Mouse (Mus musculus) v-Abl transformed pro-B cells (cell line): ENCODE data around the gene Nprl3.

Experiments used
- in situ Hi-C, 2 experiments: fragments of 400-800 bp; cut with MboI; formaldehyde crosslinking; loops; one replicate each; pipeline ENCODE4 v1.15.1; 2025; ENCODE audit not compliant: unreplicated experiment in 2 of 2

Nprl3 gene

DNA sequence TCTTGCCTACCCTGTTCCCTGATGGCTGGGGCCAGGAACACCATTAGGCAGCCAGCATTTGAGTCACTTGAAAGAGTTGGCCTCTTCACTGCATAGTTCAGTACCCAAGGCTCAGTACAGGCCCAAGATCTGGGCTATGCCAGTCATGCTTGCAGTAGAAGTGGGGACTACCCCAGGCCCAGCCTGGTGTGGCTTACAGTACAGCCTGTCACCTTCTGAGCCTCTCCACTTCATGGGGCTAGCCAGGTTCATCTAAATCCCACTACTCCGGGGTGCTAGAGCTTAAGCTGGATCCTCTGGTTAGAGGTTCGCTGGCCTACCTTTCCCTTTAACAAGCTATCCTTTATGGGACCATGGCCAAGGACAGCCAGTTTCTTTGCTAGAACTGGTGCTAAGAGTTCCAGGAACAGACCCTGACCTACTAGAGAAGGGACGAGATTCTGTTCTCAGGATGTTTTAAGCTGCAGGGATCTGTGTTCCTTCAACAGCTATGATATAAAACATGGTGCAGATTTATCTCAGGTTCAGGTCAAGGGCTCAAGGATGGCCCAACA lies 39.1 kb downstream of the Nprl3 start:
- in situ Hi-C loops: no loop called here

GRCm38 (mm10) chr11:32227555-32227954 lies 40.0 kb downstream of the Nprl3 start:
- in situ Hi-C loops: no loop called here

DNA sequence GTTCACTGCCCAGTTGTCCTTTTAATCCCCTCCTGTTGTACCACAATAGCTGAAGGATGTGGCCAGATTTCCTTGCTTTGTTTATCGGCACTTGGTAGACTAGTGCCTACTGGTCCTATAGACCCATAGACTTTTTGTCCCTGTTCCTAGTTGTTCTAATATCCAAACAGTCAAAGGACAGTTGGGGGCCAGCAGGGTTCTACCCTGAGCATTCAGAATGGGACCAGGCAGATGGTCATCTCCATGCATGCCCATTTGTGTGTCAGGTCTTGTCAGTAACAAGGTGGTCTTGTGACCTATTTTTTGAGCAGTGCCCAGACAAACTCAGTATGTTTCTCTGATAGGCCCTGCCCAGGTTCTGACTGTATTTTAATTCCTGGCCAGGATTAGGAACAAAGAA lies 40.5 kb downstream of the Nprl3 start:
- in situ Hi-C loops: no loop called here

- in situ Hi-C loops: no loop called here
Measured at GRCm38 (mm10) chr11:32226124-32226871, 41.2 kb downstream of the Nprl3 start, which contains the start of gene Mpg. Gene Mpg, plus strand, starts transcription at chr11:32226505.

DNA sequence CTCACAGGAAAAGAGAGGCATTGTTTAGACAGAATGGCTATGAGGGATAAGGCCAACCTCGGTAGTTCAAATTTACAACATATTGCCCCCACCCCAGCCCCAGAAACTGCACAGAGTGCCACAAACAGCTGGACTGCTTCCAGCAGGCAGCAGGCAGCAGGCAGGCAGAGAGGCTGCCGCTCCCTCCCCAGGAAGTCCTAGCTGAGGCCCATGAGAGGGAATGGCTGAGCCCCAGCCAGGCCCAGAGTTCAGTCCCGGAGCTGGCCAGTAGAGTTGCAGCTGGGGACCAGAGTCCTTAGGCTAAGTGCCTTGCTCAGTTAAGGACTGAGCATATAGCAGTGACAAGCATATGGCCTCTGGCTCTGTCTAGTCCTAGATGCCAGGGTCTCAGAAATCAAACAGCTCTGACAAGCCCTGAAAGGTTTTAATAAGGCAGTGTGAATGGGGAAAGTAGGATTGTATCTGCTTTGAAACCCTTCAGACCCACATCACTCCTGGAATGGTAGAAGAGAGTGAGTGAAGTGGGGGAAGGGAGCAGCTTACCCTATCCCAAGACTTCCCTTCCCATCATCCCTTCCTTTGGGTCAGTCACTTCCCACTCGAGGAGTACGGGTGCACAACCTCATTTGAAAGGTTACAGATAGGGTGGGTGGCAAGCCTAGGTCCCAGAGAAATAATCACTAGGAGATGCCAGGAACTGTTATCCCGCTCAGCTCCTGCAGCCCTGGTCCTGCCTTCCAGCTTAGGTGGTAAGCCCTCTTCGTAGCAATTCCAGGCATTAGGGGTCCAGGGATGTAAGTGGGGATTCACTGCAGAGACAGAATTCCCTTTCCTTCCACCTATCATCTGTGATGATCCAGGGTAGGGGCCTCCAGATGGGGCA lies 42.0 kb downstream of the Nprl3 start:
- in situ Hi-C loops: no loop called here

- in situ Hi-C loops: loop anchor here in 1 of 2 experiments (25.0 kb wide), 1 partner anchor 413 kb away; the partner anchor contains the start of gene Fbxw11
Measured at GRCm38 (mm10) chr11:32224468-32225139, 42.9 kb downstream of the Nprl3 start.

DNA sequence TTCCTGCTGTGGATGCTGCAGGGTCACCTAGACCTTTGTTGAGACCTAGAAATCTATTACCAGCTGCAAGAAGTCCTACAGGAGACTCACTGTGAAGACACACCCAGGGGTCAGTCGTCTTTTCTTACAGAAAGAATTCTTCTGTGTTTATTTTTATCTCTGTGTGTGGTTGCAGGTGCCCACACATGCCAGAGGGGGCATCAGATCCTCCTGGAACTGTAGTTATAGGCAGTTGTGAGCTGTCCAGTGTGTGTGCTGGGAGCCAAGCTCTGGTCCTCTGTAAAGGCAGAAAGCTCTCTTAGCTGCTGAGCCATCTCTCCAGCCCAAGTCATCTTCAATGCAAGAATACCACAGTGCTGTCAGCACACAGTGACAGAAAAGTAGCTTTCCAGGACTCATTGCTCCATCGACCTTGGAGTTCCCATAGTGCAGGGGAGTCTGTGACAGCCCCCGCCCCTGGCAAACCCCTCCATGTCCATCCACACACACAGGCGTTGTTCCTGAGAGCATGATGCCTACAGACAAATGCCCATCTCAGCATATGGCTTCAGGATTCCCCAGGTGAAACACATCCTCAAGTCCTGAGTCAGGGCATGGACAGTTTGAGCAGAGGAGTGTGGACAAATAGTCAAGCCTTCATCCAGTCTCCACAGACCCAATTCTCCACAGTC lies 44.1 kb downstream of the Nprl3 start:
- in situ Hi-C loops: loop anchor here in 1 of 2 experiments (25.0 kb wide), 1 partner anchor 414 kb away; the partner anchor contains the start of gene Fbxw11

GRCm38 (mm10) chr11:32222570-32223194 lies 44.8 kb downstream of the Nprl3 start:
- in situ Hi-C loops: loop anchor here in 1 of 2 experiments (25.0 kb wide), 1 partner anchor 415 kb away; the partner anchor contains the start of gene Fbxw11

GRCm38 (mm10) chr11:32221951-32222409 lies 45.5 kb downstream of the Nprl3 start, which contains the start of gene Rhbdf1:
Gene Rhbdf1, minus strand, starts transcription at chr11:32222300.
- in situ Hi-C loops: loop anchor here in 1 of 2 experiments (25.0 kb wide), 1 partner anchor 415 kb away; the partner anchor contains the start of gene Fbxw11

DNA sequence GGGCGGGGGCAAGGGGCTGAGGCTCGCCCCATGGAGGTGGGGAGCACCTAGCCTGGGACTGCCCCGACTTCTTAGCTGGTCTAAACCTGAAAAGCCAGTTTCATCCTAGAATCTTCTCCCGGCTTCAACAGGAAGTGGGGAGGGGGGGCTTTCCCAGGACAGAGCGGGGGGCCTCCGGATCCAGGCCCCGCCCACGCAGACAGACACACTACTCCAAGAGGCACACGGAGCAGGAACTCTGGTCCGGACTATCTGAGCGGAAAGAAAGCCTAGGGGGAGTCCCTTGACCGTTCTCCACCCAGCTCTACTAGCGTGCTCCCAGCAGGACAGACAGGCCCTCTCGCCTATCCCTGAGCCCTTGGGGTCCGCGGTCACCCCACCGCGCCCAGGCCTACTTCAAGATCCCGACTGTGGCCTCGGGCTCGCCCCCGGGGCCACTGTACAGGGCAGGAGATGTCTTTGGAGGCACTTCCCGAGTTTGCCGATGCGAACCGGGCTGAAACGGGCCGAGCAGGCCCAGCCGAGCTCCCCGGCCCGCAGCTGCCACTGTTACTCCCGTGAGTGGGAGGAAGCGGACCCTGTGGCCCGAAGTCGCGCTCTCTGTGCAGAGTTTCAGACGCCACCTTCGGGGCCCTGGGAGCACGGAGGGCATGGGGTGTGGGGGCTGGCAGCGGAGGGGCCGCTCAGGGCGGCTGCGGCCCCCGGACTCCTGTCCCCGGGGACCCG lies 46.1 kb downstream of the Nprl3 start:
- in situ Hi-C loops: loop anchor here in 1 of 2 experiments (25.0 kb wide), 1 partner anchor 416 kb away; the partner anchor contains the start of gene Fbxw11

DNA sequence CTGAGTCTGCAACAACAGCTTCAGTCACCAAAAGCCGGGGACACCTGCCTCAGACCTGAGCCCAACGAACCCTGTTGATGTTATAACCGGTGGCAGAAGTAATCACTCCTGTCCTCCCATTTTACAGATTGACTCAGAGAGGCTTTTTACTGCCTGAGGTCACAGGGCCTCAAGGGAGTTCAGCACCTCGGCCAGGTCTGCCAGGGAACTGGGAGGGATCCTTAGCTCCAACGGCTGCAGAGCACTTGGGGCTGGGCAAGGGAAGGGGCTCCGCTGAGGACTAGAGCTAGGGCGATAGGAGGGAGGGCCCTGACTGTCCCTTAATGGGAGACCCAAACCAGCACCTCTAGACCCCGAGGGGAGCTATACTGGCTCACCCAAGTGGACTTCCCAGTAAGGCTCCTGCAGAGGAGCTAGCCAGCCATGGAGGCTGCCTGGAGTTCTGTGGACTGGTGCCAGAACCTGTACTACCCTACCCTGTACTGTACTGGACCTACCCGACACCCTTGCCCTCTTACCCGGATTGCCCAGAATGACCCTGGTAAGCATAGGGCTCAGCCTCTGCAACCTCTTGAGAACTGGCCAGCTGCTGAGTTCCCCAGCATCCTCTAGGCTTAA lies 46.8 kb downstream of the Nprl3 start:
- in situ Hi-C loops: loop anchor here in 1 of 2 experiments (25.0 kb wide), 1 partner anchor 417 kb away; the partner anchor contains the start of gene Fbxw11

DNA sequence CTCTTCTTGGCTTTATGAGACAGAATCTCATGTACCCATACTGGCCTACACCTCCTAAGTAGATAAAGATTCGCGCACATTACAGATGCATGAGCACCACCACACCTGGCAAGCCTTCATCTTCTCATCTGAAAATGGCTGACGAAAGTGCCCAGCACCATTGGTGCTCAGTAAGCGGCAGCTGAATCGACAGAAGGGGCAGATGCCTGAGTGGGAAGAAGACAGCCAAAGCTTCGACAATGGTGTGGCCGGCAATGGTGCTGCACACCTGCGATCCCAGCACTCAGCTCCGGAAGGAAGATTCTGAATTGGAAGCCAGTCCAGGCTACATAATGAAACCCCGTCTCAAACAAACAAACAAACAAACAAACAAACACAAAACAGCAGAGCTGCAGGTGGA lies 48.2 kb downstream of the Nprl3 start:
- in situ Hi-C loops: loop anchor here in 1 of 2 experiments (25.0 kb wide), 1 partner anchor 418 kb away; the partner anchor contains the start of gene Fbxw11

- in situ Hi-C loops: loop anchor here in 1 of 2 experiments (25.0 kb wide), 1 partner anchor 419 kb away; the partner anchor contains the start of gene Fbxw11
Measured at GRCm38 (mm10) chr11:32218501-32219050, 48.9 kb downstream of the Nprl3 start.

DNA sequence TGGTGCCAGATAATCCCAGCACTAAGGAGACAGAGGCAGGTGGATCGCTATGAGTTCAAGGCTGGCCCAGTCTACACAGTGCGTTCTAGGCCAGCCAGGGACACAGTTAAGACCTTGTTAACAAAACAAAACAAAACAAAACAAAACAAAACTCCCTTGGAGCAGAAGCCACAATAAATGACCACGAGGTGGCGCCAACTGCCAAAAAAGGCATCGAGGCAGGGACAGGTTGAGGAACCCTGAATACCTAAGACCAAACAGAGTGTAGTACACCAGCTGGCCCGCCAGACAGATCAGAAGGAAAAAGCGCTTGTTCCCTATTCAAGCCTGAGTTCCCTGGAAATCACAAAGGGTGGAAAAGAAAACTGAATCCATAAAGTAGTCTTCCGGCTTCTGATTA lies 50.7 kb downstream of the Nprl3 start:
- in situ Hi-C loops: loop anchor here in 1 of 2 experiments (25.0 kb wide), 1 partner anchor 420 kb away; the partner anchor contains the start of gene Fbxw11

- in situ Hi-C loops: loop anchor here in 1 of 2 experiments (25.0 kb wide), 1 partner anchor 422 kb away; the partner anchor contains the start of gene Fbxw11
Measured at GRCm38 (mm10) chr11:32215372-32216162, 51.9 kb downstream of the Nprl3 start.

DNA sequence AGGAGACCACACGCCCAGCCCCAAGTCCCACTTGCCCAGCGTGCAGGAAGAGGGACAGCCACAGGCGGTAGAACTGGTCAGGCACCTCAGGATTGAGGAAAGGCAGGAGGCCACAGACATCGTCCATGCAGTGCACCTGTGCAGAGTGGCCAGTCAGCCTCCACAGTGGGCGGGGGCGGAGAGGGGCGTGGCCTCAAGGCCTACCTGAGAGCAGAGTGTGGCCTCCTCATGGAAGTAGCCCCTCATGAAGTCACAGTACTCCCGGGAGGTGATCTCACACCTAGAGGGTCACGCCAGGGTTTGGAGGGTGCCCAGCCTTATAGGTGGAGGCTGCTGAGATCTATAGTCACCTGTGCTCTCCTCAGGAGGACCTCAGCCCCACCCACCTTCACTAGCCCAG lies 56.9 kb downstream of the Nprl3 start:
- in situ Hi-C loops: loop anchor here (5.0 to 25.0 kb wide), 2 partner anchors 42 to 427 kb away; partner anchors contain the start of gene Fbxw11 (in 1 of the 2)
